Mouse (Mus musculus) hindbrain, embryonic 11.5 days (tissue): ENCODE data around the gene Foxn4. TPM values are rescaled to one million over a fixed set of nuclear protein-coding genes. Genes with fewer than 3 reads are reported as not detected.

Experiments
- ATAC-seq: fragments of 200-750 bp; cut with Nextera tagmentation; 2 replicates; pipeline ENCODE4 v1.8.0; 2017; ENCODE audit warnings: mild to moderate bottlenecking, moderate TSS enrichment, moderate library complexity; ENCODE audit not compliant: low FRiP score
- DNase-seq: peaks from one replicate; pipeline ENCODE4 v3.0.0-alpha.2; 2015; ENCODE audit warnings: low spot score
- H3K27ac ChIP-seq: fragments of 300-500 bp; sonication (generic); 2 replicates; pipeline ENCODE4 v1.5.1; 2014; ENCODE audit warnings: mild to moderate bottlenecking, low read depth, low read length
- H3K27me3 ChIP-seq: fragments of 300-500 bp; sonication (generic); 2 replicates; pipeline ENCODE4 v1.6.1; 2014; ENCODE audit warnings: mild to moderate bottlenecking, low read length, moderate library complexity, mixed read lengths; ENCODE audit not compliant: control insufficient read depth, insufficient read depth
- H3K36me3 ChIP-seq: fragments of 300-500 bp; sonication (generic); 2 replicates; pipeline ENCODE4 v1.6.1; 2014; ENCODE audit warnings: mild to moderate bottlenecking, low read length, moderate library complexity, mixed read lengths; ENCODE audit not compliant: control insufficient read depth, insufficient read depth
- H3K4me1 ChIP-seq: fragments of 300-500 bp; sonication (generic); replicated peaks from 2 replicates; pipeline ENCODE4 v1.6.1; 2014; ENCODE audit warnings: low read length, mixed read lengths; ENCODE audit not compliant: control insufficient read depth, insufficient read depth
- H3K4me2 ChIP-seq: fragments of 300-500 bp; sonication (generic); replicated peaks from 2 replicates; pipeline ENCODE4 v1.6.1; 2014; ENCODE audit warnings: mild to moderate bottlenecking, low read depth, low read length
- H3K4me3 ChIP-seq: fragments of 300-500 bp; sonication (generic); 2 replicates; pipeline ENCODE4 v1.5.1; 2014; ENCODE audit warnings: low read depth, low read length
- H3K9ac ChIP-seq: fragments of 300-500 bp; sonication (generic); 2 replicates; pipeline ENCODE4 v1.6.1; 2014; ENCODE audit warnings: low read depth, low read length
- H3K9me3 ChIP-seq: fragments of 300-500 bp; sonication (generic); 2 replicates; pipeline ENCODE4 v1.6.1; 2016; ENCODE audit warnings: low read length; ENCODE audit not compliant: control insufficient read depth
- WGBS: fragments of 180-500 bp; shearing (Covaris S2); extraction: QIAGEN DNeasy Blood & Tissue Kit; methylation state at CpG from one replicate; pipeline ENCODE4 v1.1.7; 2014; 5-methylcytosine and 5-hydroxymethylcytosine counted together
- polyA plus RNA-seq: library from polyadenylated mRNA; unstranded; fragments of >200 nt; fragmentation: Nextera tagmentation; extraction: Ambion mirVana; gene quantifications from 2 replicates; pipeline ENCODE4 v1.2.1, GENCODE M21; 2014

Foxn4 gene
- polyA plus RNA-seq, 1 experiment from 2014 or later, result 3.4 TPM

- H3K27me3 ChIP-seq, result peaks cover 38% of the 10 kb centered on the region
- no peaks in the 10 kb centered on the region for H3K9me3 ChIP-seq
- H3K36me3 ChIP-seq, result no peaks in the 10 kb centered on the region
- ATAC-seq, result no peak
- no peak for DNase-seq
- H3K27ac ChIP-seq, result no peak overlapping the region
- no peak overlapping the region for H3K9ac ChIP-seq
- 82% methylated on average over 3 of the region's 3 CpGs for WGBS
- no peaks in the 10 kb centered on the region; the same call in 1 of the 2 replicates for H3K4me1 ChIP-seq
- no peak overlapping the region for H3K4me3 ChIP-seq
- H3K4me2 ChIP-seq, result no peak overlapping the region
These were observed 11.7 kb upstream of the Foxn4 start for GRCm38 (mm10) chr5:114285398-114285700.

GRCm38 (mm10) chr5:114284604-114285397 lies 11.2 kb upstream of the Foxn4 start:
- 77% methylated on average over 13 of the region's 13 CpGs for WGBS
- no peaks in the 10 kb centered on the region for H3K36me3 ChIP-seq
- DNase-seq (no peak), ATAC-seq (no peak)
- no peak overlapping the region for H3K4me2 ChIP-seq
- H3K9me3 ChIP-seq, result no peaks in the 10 kb centered on the region
- no peaks in the 10 kb centered on the region; the same call in 1 of the 2 replicates for H3K4me1 ChIP-seq
- no peak overlapping the region for H3K4me3 ChIP-seq
- H3K27me3 ChIP-seq, result peaks cover 34% of the 10 kb centered on the region
- no peak overlapping the region for H3K9ac ChIP-seq
- no peak overlapping the region for H3K27ac ChIP-seq

GRCm38 (mm10) chr5:114282346-114282745 lies 8.7 kb upstream of the Foxn4 start:
- 0 out of 2 replicates have a peak, but pooled peaks cover 2% of the 10 kb centered on the region for H3K4me1 ChIP-seq
- H3K27me3 ChIP-seq, result peaks cover 36% of the 10 kb centered on the region
- no peak overlapping the region for H3K27ac ChIP-seq
- 58% methylated on average over 6 of the region's 6 CpGs for WGBS
- H3K9ac ChIP-seq, result no peak overlapping the region
- no peak overlapping the region for H3K4me3 ChIP-seq
- H3K9me3 ChIP-seq, result no peaks in the 10 kb centered on the region
- ATAC-seq (no peak), DNase-seq (no peak)
- H3K36me3 ChIP-seq, result no peaks in the 10 kb centered on the region
- no peak overlapping the region for H3K4me2 ChIP-seq

- Histone ChIP-seq H3K27ac (no peak overlapping the region), H3K4me2 (no peak overlapping the region), H3K36me3 (no peaks in the 10 kb centered on the region), H3K4me1 (peaks cover 8% of the 10 kb centered on the region), H3K9ac (no peak overlapping the region), H3K27me3 (peaks cover 58% of the 10 kb centered on the region), H3K4me3 (no peak overlapping the region), H3K9me3 (no peaks in the 10 kb centered on the region)
- DNase-seq (peak; percentile 46), ATAC-seq (peak; percentile 57; the same call in 1 of the 2 replicates)
- WGBS, result 33% methylated on average over 12 of the region's 12 CpGs
These were observed 6.0 kb upstream of the Foxn4 start for GRCm38 (mm10) chr5:114279382-114280143.

GRCm38 (mm10) chr5:114275991-114276390 lies 2.4 kb upstream of the Foxn4 start:
- 21% methylated on average over 16 of the region's 16 CpGs for WGBS
- no peaks in the 10 kb centered on the region for H3K9me3 ChIP-seq
- H3K36me3 ChIP-seq, result no peaks in the 10 kb centered on the region
- no peak overlapping the region for H3K9ac ChIP-seq
- no peak overlapping the region for H3K4me3 ChIP-seq
- peaks cover 75% of the 10 kb centered on the region for H3K27me3 ChIP-seq
- ATAC-seq, result no peak
- DNase-seq, result no peak
- H3K4me1 ChIP-seq, result peaks cover 14% of the 10 kb centered on the region
- H3K4me2 ChIP-seq, result no peak overlapping the region
- H3K27ac ChIP-seq, result no peak overlapping the region

GRCm38 (mm10) chr5:114275339-114275738 lies 1.7 kb upstream of the Foxn4 start:
- Histone ChIP-seq H3K27me3 (peaks cover 80% of the 10 kb centered on the region), H3K4me3 (no peak overlapping the region), H3K4me1 (peaks cover 14% of the 10 kb centered on the region), H3K4me2 (no peak overlapping the region), H3K9ac (no peak overlapping the region), H3K36me3 (no peaks in the 10 kb centered on the region), H3K27ac (no peak overlapping the region), H3K9me3 (no peaks in the 10 kb centered on the region)
- no peak for ATAC-seq
- 11% methylated on average over 8 of the region's 8 CpGs for WGBS
- no peak for DNase-seq

- WGBS, result 21% methylated on average over 12 of the region's 12 CpGs
- H3K27ac ChIP-seq, result no peak overlapping the region
These were observed 3.6 kb downstream of the Foxn4 start for GRCm38 (mm10) chr5:114269984-114270383.

GRCm38 (mm10) chr5:114269499-114269898 lies 4.1 kb downstream of the Foxn4 start:
- 79% methylated on average over 7 of the region's 7 CpGs for WGBS
- H3K4me1 ChIP-seq, result peaks cover 7% of the 10 kb centered on the region; the same call in 1 of the 2 replicates

More at GRCm38 (mm10) chr5:114269984-114270383, 3.6 kb downstream of the Foxn4 start:
- H3K4me1 ChIP-seq, result peaks cover 7% of the 10 kb centered on the region; the same call in 1 of the 2 replicates
- no peak overlapping the region for H3K9ac ChIP-seq
- ATAC-seq (no peak), DNase-seq (no peak)
- peaks cover 75% of the 10 kb centered on the region for H3K27me3 ChIP-seq
- no peaks in the 10 kb centered on the region for H3K9me3 ChIP-seq
- H3K4me3 ChIP-seq, result no peak overlapping the region
- no peak overlapping the region for H3K4me2 ChIP-seq
- no peaks in the 10 kb centered on the region for H3K36me3 ChIP-seq

More at GRCm38 (mm10) chr5:114269499-114269898, 4.1 kb downstream of the Foxn4 start:
- Histone ChIP-seq H3K9ac (no peak overlapping the region), H3K4me2 (no peak overlapping the region), H3K4me3 (no peak overlapping the region), H3K9me3 (no peaks in the 10 kb centered on the region), H3K27me3 (peaks cover 70% of the 10 kb centered on the region), H3K36me3 (no peaks in the 10 kb centered on the region), H3K27ac (no peak overlapping the region)
- ATAC-seq, result no peak
- no peak for DNase-seq
